Mouse (Mus musculus) liver, adult 2 months (tissue): ENCODE measurements at regions not wholly inside any gene's neighbourhood (a gene's known extent, or its start where the extent isn't known, plus 50 kb on each side); places are given as distances from the start of the nearest gene placed in this dataset.

Source experiments
- CTCF ChIP-seq: fragments of 200-500 bp; IDR thresholded peaks from 2 replicates; pipeline ENCODE4 v1.5.1; 2011; ENCODE audit warnings: low read depth, low read length, control low read depth
- POLR2A ChIP-seq: fragments of 200-500 bp; IDR thresholded peaks from 2 replicates; pipeline ENCODE4 v1.6.1; 2011; ENCODE audit warnings: low read length, control low read depth; ENCODE audit not compliant: insufficient read depth; ENCODE audit errors: extremely low read depth

DNA sequence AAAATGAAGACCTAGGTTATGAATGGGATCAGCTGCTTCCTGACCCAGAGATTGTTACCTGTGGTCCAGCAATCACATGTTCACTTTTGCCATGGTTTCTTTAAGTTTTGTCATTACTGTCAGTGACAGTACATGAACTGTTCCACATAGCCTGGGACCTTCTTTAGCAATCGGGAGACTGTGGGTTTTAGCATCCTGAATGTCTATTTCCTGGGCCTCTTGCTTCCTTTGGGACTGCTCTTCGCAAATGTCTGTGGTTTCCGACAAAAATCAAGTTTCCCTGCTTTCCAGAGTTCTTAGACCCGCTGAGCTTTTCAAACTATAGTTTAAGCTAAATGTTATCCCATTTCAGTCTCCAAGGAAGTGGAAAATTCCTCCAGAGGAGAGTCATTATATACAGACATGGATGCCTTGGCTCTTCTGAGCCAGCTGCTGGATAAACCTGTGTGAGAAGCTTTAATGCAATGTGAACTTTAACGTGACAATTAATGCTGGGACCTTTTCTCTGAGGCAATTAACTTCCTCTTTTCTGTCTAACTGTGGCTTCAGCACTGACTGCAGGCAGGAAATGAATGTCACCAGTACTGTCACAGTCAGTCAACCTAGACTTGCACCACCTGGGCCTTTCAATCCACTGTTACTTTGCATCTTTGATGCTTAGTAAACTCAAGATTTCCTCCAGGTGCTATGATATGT lies 847.0 kb downstream of the Ets1 start:
- TF ChIP-seq POLR2A (no peak), CTCF (no peak)
